Mouse (Mus musculus): ENCODE results near the gene Pde6b. TPM values are rescaled to one million over a fixed set of nuclear protein-coding genes. Genes with fewer than 3 reads are reported as not detected.

Gene Pde6b
- total RNA-seq (2021), result under 1 TPM; 0.28 to 0.48 TPM
- long read RNA-seq, experiment 1, result 0 reads
- long read RNA-seq, experiment 2, partial matches to known transcripts, result 0 of 1 reads
- long read RNA-seq, experiment 2, other reads (novel, unspliced or antisense), result 1 of 1 reads

DNA sequence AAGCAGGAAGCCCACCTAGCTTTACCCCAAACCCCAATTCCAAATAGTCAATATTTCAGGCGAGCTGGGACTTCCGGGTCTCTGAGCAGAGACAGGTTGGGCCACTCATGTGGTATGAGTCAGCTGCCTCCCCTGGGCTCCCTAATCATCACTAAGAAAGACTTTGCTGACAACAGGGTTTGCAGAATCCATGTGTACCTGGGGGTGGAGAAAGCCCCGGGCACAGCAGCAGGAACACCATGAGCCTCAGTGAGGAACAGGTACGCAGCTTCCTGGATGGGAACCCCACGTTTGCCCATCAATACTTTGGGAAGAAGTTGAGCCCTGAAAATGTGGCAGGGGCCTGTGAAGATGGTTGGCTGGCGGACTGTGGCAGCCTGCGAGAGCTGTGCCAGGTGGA, at the start of gene Pde6b:
TSS of gene Pde6b (plus strand) at position 191 of the 400 bp plus-strand sequence.
- intact Hi-C loops (cut with DNase I), result no loop called here
- DNase-seq (ENCODE audit: extremely low spot score in 1 of 2, low spot score in 2 of 2), result no peak
- H3K4me3 ChIP-seq, result no peak within 1 kb of the TSS
- TF ChIP-seq CTCF (IDR thresholded peaks at IDR 0.05), result no peak
- no peak within 1 kb of the TSS for H3K27ac ChIP-seq

DNA sequence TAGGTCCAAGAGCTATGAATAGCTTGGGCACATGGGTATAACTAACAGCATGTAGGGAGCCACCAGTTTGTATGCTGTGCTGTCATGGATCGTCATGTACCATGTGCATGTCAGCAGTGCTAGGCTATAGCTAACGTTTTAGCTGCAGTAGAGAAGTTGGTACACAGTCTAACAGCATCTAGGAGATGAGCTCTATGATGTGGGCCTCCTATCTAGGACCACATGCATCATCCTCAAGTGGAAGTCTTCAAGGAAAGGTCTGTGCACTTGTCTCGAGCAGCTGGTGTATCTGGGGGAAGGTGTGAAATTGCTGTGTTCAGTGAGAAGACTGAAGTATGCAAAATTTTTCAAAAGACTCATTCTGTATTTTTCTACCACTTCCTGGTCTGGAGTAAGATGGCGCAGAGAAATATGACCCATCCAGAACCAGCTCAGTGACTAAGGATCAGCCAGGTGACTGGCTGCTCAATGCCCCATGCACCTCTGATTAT, 44.5 kb upstream of the Pde6b start:
- intact Hi-C loops (cut with DNase I), result loop anchor here (2.0 kb wide), 1 partner anchor 19 kb away; no protein-coding TSS in a partner anchor
- TF ChIP-seq CTCF (IDR thresholded peaks at IDR 0.05), result no peak
- Histone ChIP-seq H3K27ac (no peak overlapping the region), H3K4me3 (no peak overlapping the region)
- no peak for DNase-seq (ENCODE audit: extremely low spot score in 1 of 2, low spot score in 2 of 2)

DNA sequence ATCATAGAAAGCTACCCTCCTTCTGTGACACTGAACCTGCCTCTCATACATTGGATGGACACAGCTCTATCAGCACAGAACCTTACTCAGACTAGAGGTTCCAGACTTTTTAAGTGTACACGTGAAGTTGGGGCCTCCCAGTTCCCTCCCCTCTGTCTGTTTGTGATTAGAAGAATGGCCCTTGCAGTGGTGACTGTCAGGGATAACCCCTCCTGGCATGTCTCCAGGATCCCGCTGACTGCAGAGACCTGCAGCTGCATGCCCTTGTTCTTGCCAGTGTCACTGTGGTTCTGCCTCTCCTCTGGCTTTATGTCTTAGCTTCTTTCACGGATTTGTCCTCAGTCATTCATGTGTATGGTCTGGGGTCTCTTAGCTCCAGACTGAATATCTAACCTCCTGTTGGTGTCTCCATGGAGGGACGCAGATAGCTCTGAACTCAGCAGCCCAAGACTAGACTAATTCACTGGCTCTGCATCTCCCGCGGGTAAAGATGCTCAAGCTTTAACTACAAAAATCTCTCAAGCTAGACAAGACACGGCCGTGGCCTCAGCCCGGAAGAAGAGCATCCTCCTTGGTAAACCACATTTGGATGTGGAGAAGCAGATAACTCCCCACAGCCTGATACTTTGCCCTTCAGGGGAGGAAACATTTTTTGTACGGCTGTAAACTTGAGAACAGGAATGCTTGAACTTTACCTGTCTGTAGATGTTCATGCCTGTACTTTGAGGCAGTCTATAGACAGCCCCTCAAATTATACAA, 42.7 kb upstream of the Pde6b start:
- intact Hi-C loops (cut with DNase I), result loop anchor here (2.0 kb wide), 1 partner anchor 21 kb away; no protein-coding TSS in a partner anchor
- no peak for TF ChIP-seq CTCF (IDR thresholded peaks at IDR 0.05)
- no peak for DNase-seq (ENCODE audit: extremely low spot score in 1 of 2, low spot score in 2 of 2)

DNA sequence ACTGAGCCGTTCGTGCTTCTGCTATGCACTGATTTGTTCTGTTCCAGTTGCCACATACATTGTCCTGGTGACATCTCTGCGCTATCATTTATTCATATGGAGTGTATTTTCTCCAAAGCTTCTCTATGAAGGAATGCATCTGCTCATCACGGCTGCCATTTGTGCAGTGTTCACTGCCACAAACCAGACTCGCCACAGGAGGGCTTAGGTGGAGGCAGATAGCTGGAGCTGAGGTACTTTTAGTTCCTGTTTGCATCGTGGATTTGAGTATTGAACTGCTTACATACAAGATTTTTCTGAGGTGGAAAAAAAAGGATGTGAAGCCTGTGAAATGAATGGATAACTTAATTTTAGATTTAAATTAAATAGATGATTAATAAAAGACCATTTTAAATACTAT, 40.3 kb upstream of the Pde6b start:
- DNase-seq (ENCODE audit: extremely low spot score in 1 of 2, low spot score in 2 of 2), result no peak
- H3K27ac ChIP-seq, result no peak overlapping the region
- TF ChIP-seq CTCF (IDR thresholded peaks at IDR 0.05), result peak; percentile 14
- no peak overlapping the region for H3K4me3 ChIP-seq
- intact Hi-C loops (cut with DNase I), result no loop called here

More for the DNA sequence above, 42.7 kb upstream of the Pde6b start:
- Histone ChIP-seq H3K4me3 (no peak overlapping the region), H3K27ac (no peak overlapping the region)

DNA sequence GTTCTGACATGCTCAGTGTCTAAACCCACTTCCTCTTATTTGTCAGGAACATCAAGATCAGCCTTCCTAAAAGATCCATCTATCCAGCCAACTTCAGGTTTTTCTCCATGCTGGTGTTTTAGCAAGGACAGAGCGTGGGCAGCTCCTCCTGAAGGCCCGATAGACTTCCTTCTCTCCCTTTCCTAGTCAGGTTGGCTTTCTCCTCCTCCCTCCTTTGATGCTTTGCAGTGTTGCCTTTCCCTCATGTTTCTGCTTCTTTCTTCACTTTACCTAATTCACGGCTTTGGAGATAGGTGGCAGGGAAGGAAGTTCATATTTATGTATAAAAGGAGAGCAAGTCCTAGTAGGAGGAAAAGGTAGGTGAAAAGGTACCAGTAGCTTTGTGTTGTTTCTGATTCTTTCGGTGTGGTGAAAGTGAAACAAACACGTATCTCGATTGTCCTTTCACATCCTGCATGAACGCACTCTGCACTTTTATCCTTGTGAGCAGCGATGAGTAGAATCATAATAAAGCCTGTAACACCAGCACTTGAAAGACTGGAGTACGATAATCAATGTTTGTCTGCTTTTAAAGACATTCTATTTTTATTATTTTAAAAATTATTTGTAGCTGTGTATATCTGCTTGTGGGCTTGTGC, 38.6 kb upstream of the Pde6b start:
- Histone ChIP-seq H3K4me3 (no peak overlapping the region), H3K27ac (no peak overlapping the region)
- TF ChIP-seq CTCF (IDR thresholded peaks at IDR 0.05), result no peak
- DNase-seq (ENCODE audit: extremely low spot score in 1 of 2, low spot score in 2 of 2), result no peak
- intact Hi-C loops (cut with DNase I), result no loop called here

DNA sequence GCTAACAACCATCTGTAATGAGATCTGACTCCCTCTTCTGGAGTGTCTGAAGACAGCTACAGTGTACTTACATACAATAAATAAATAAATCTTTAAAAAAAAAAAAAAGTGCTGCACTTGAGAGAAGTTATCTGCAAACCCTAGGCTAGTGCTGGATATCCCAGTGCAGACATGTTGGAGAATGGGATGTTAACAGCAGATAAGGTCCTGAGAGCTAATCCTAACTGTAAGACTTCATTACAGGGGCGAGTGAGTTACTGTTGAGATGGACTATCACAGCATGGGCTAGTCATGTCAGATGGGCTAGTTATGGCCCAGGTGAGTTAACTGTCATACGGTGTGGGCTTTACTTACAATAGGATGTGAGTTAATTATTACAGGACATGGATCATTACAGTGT, 34.1 kb upstream of the Pde6b start:
- intact Hi-C loops (cut with DNase I), result no loop called here
- no peak for DNase-seq (ENCODE audit: extremely low spot score in 1 of 2, low spot score in 2 of 2)

DNA sequence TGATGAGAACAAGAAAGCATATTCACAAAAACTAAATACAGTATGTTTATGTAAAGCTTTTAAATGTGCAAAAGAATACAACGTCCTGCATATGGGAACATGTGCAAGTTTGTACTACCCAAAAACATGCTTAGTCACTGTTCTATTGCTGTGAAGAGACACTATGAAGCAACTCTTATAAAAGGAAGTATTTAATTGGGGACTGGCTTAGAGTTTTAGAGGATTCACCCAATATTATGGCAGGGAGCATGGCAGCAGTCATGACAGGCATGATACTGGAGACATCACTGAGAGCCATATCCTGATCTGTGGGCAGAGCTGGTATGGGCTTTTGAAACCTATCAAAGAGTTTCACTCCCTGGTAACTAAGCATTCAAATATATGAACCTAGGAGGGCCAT, 30.3 kb upstream of the Pde6b start:
- Histone ChIP-seq H3K4me3 (no peak overlapping the region), H3K27ac (peak overlapping the region; percentile 37; the same call in 1 of the 2 replicates)
- no peak for DNase-seq (ENCODE audit: extremely low spot score in 1 of 2, low spot score in 2 of 2)
- TF ChIP-seq CTCF (IDR thresholded peaks at IDR 0.05), result no peak
- intact Hi-C loops (cut with DNase I), result no loop called here

More for the DNA sequence above, 34.1 kb upstream of the Pde6b start:
- no peak for TF ChIP-seq CTCF (IDR thresholded peaks at IDR 0.05)
- Histone ChIP-seq H3K27ac (no peak overlapping the region), H3K4me3 (no peak overlapping the region)

DNA sequence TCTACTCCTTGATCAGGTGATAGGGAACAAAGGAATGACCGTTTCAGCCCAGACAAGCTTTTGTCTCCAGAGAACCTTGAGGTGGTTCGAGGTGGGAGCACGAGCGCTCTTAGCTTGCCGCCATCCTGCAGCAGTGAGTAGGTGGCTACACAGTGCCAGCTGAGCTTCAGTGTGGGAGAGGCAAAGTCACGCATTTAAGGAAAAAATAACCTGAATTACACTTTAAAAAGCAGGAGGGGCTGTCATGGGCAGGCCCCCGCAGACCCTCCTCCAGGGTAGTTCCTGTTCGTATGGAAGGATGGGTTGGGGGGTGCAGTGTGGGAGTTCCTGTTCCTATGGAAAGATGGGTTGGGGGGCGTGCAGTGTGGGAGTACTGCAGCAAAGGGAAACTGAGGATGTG, 28.7 kb upstream of the Pde6b start:
- Histone ChIP-seq H3K27ac (peak overlapping the region; percentile 78), H3K4me3 (no peak overlapping the region)
- peak; percentile 56 to 63 for DNase-seq (ENCODE audit: extremely low spot score in 1 of 2, low spot score in 2 of 2)
- no peak for TF ChIP-seq CTCF (IDR thresholded peaks at IDR 0.05)
- intact Hi-C loops (cut with DNase I), result no loop called here

DNA sequence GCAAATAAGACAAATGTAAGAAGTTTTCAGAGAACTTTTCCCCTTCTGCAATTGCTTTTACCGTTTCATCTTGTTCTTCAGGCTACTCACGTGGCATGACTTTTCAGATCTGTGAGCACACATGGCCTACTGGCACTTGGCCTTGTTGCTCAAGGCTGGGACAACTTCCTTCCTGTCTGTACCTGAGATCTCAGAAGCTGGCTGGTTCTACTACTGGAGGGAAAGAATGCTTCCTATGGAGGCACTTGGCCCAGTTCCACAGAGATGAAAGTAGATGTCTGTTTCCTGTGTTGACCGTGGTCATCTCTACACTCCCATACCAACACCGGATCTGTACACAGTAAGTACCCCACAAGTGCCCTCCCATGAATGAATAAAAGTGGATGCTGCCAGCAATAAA, 28.0 kb upstream of the Pde6b start:
- Histone ChIP-seq H3K4me3 (no peak overlapping the region), H3K27ac (peak overlapping the region; percentile 78)
- intact Hi-C loops (cut with DNase I), result no loop called here
- DNase-seq (ENCODE audit: extremely low spot score in 1 of 2, low spot score in 2 of 2), result no peak
- TF ChIP-seq CTCF (IDR thresholded peaks at IDR 0.05), result no peak

DNA sequence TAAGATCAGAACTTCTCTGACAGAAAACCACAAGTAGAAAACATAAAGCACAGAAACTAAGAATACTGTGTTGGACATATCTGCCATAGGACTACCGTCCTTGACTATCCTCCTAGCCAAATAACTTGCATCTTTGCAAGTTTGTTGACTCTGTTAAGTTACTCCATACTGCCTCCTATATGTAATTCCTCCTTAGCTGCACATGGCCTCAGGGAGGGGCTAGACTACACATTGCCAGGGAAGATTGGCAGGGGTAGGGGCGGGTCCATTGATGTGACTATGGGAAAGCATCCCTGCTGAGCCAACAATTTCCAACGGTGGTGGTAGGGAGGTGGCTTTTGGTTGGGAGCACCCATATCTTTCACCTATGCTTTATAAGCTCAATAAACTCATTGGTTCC, 25.9 kb upstream of the Pde6b start:
- intact Hi-C loops (cut with DNase I), result no loop called here
- DNase-seq (ENCODE audit: extremely low spot score in 1 of 2, low spot score in 2 of 2), result no peak
- peak; percentile 26 for TF ChIP-seq CTCF (IDR thresholded peaks at IDR 0.05)
- Histone ChIP-seq H3K27ac (no peak overlapping the region), H3K4me3 (no peak overlapping the region)

DNA sequence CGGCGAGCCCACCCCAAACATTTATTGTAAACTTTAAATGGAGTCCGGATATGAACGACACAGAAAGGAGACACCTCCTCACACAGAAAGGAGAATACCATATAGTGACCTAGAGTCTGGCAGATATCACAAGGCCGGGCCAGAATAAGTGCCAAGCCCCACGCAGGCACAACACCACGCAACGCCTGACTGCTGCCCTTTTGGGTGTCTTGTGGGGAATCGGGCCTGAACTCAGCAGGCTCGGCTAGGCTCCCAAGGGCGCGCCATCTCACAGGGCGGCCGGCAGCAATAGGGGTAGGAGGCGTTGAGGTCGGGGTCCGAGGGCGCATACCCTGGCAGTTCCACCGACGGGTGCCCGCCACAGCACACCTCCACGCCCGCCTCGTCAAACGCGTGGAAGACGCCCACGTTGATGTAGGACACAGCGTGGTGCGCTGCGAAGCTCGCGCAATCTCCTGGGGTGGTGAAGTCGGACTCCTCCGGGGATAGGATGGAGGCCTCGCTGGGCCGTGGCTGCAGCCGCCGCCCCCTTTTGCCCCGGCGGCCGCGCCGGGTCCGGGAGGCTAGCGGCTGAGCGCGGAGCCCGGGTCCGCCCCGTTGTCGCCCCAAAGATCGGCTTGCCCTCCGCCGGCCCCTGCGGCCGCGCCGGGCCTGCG, 21.7 kb upstream of the Pde6b start:
- peak; percentile 47 for DNase-seq (ENCODE audit: extremely low spot score in 1 of 2, low spot score in 2 of 2)
- no peak for TF ChIP-seq CTCF (IDR thresholded peaks at IDR 0.05)
- intact Hi-C loops (cut with DNase I), result loop anchor here (5.0 kb wide), 2 partner anchors 66 to 96 kb away; partner anchors contain the start of genes Atp5k and Pcgf3
- peak overlapping the region; percentile 98 for H3K27ac ChIP-seq
- H3K4me3 ChIP-seq, result peak overlapping the region; percentile 77
